Mouse (Mus musculus) olfactory bulb, adult 2 months (tissue): ENCODE data around the gene Nceh1. TPM values are rescaled to one million over a fixed set of nuclear protein-coding genes. Genes with fewer than 3 reads are reported as not detected.

Experiments
- H3K27ac ChIP-seq: fragments of 200-500 bp; 2 replicates; pipeline ENCODE4 v1.5.1; 2012; ENCODE audit warnings: low read depth, low read length; ENCODE audit not compliant: insufficient read depth
- H3K4me1 ChIP-seq: fragments of 200-500 bp; 2 replicates; pipeline ENCODE4 v1.6.1; 2012; ENCODE audit warnings: low read length; ENCODE audit not compliant: control insufficient read depth, insufficient read depth
- H3K4me3 ChIP-seq: fragments of 200-500 bp; 2 replicates; pipeline ENCODE4 v1.5.1; 2012; ENCODE audit warnings: mild to moderate bottlenecking, low read depth, low read length, moderate library complexity; ENCODE audit not compliant: insufficient read depth
- CTCF ChIP-seq: fragments of 200-500 bp; IDR thresholded peaks from 2 replicates; pipeline ENCODE4 v1.5.1; 2012; ENCODE audit warnings: low read depth, mild to moderate bottlenecking, low read length, moderate library complexity; ENCODE audit not compliant: insufficient read depth
- POLR2A ChIP-seq: fragments of 200-500 bp; IDR thresholded peaks from 2 replicates; pipeline ENCODE4 v1.6.1; 2012; ENCODE audit warnings: mild to moderate bottlenecking, low read depth, low read length, moderate library complexity; ENCODE audit not compliant: insufficient read depth
- WGBS: fragments of 180-500 bp; shearing (Covaris S2); methylation state at CpG from one replicate; pipeline ENCODE4 v1.1.7; 2018; 5-methylcytosine and 5-hydroxymethylcytosine counted together
- polyA plus RNA-seq: library from polyadenylated mRNA; stranded (reverse); fragments of >200 nt; gene quantifications from 2 replicates; pipeline ENCODE4 v1.2.4, GENCODE M21; 2012; ENCODE audit warnings: low replicate concordance; ENCODE audit not compliant: missing spikeins, insufficient read depth, insufficient read length

The Nceh1 gene
- polyA plus RNA-seq, 1 experiment = not detected

GRCm38 (mm10) chr3:27188386-27188785, 5.6 kb downstream of the Nceh1 start:
- Histone ChIP-seq H3K27ac (no peak overlapping the region), H3K4me1 (peaks cover 4% of the 10 kb centered on the region), H3K4me3 (no peak overlapping the region)
- WGBS = 86% methylated on average over 1 of the region's 1 CpGs
- TF ChIP-seq POLR2A = no peak
- TF ChIP-seq CTCF = no peak

DNA sequence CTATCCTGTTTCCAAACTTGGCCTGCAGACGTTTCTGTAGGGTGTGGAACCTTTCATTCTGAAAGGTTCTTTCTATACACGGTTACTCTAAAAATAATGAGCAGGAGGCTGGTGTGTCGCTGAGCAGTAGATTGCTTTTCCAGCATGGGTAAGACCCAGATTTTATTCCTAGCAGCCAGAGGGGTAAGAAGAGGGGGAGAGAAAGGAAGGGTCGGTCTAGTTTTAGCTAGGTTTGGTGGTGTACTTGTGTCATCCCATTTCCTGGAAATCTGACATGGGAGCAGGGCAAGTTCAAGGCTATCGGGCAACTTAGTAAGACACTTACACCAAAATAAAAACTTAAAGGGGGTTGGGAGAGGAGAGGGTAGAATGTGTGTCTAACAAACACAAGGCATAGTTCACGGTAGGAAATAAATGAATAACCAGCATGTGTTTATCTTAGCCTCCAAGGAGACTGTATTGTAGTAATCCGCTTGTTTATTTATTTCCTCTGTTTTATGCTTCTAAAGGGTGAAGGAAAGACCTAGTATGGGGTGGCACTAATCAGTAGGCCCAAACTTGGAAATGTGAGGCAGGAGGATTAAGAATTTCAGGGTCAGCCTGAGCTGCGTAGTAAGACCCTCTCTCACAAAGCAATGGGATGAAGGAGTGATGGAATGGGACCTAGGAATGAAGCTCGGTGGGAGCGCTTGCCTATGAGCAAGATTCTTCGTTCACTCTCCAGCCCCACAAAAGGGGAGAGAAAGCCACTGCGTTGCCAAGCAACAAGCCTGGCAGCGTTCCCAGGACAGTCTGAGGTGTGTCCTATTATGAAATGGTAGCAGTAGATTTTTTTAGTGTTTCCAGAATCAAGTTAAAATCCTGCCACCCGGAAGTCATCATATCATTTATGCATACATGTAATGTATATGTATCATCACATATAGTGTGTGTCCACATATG, 6.8 kb downstream of the Nceh1 start:
- TF ChIP-seq POLR2A = no peak
- no peak for TF ChIP-seq CTCF
- 25% methylated on average over 14 of the region's 14 CpGs for whole genome bisulfite sequencing
- H3K4me3 ChIP-seq = no peak overlapping the region
- peaks cover 4% of the 10 kb centered on the region for H3K4me1 ChIP-seq
- H3K27ac ChIP-seq = no peak overlapping the region

DNA sequence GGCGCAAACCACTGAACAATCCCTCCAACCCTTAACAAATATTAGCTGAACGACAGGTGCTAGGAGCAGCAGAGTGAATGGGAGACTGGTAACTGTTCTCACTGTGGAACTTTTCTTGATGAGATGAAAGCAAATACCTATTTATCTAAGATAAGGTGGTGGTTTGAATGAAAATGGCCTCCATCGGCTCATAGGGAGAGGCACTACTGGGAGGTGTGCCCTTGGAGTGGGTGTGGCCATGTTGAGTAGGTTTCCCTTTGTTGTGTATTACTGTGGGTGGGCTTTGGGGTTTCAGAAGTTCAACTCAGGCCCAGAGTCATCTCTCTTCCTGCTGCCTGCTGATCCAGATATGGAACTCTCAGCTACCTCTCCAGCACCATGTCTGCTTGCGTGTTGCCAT, 8.1 kb downstream of the Nceh1 start:
- WGBS = 92% methylated on average over 4 of the region's 4 CpGs
- no peak for TF ChIP-seq POLR2A
- TF ChIP-seq CTCF = no peak
- no peak overlapping the region for H3K27ac ChIP-seq
- H3K4me1 ChIP-seq = peaks cover 9% of the 10 kb centered on the region; the same call in 1 of the 2 replicates
- H3K4me3 ChIP-seq = no peak overlapping the region

DNA sequence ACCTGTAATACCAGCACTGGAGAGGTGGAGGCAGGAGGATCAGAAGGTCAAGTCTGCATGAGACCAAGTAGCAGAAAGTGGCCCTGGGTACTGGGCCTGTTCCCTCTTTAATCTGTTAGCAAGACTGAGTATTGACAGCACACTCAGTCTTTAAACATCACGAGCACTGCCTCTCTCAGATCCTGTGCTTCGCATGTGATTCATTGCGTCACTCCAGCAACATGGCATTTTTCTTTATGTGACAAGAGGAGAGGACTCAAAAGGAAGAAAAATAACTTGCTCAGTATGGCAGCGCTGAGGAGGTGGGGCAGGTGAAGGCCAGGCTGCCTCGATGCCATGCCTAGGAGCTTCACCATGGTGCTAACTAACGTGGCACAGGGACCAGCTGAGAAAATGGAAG, 9.1 kb downstream of the Nceh1 start:
- Histone ChIP-seq H3K4me1 (peaks cover 9% of the 10 kb centered on the region; the same call in 1 of the 2 replicates), H3K27ac (no peak overlapping the region), H3K4me3 (no peak overlapping the region)
- TF ChIP-seq POLR2A (no peak), CTCF (no peak)
- 93% methylated on average over 6 of the region's 6 CpGs for WGBS

GRCm38 (mm10) chr3:27193844-27194317, 11.1 kb downstream of the Nceh1 start:
- no peak for TF ChIP-seq CTCF
- TF ChIP-seq POLR2A = no peak
- Histone ChIP-seq H3K4me1 (peaks cover 9% of the 10 kb centered on the region; the same call in 1 of the 2 replicates), H3K4me3 (no peak overlapping the region), H3K27ac (no peak overlapping the region)
- 70% methylated on average over 6 of the region's 6 CpGs for WGBS

- Histone ChIP-seq H3K4me3 (no peak overlapping the region), H3K4me1 (0 out of 2 replicates have a peak, but pooled peaks cover 6% of the 10 kb centered on the region), H3K27ac (no peak overlapping the region)
- WGBS = 66% methylated on average over 4 of the region's 4 CpGs
- TF ChIP-seq CTCF (no peak), POLR2A (no peak)
Measured at GRCm38 (mm10) chr3:27195153-27195552, 12.4 kb downstream of the Nceh1 start.

GRCm38 (mm10) chr3:27195573-27196227, 12.9 kb downstream of the Nceh1 start:
- TF ChIP-seq CTCF = no peak
- Histone ChIP-seq H3K4me1 (0 out of 2 replicates have a peak, but pooled peaks cover 6% of the 10 kb centered on the region), H3K4me3 (no peak overlapping the region), H3K27ac (no peak overlapping the region)
- 85% methylated on average over 8 of the region's 8 CpGs for WGBS

DNA sequence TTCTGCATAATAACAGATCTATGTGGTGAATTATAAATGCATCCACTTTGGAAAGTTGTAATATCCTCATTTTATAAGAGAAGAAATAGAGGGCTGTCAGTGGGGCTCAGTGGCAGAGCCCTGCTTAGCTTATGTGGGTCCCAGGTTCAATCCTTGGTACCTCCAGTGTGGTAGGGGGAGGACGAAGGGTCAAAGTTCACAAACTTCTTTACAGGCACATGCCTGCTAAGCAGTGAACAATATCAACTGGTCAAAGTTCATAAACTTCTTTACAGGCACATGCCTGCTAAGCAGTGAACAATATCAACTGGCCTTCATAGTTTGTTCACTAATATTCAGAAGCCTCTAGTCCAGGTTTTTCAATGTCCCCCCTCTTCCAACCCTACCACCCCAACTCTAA, 13.8 kb downstream of the Nceh1 start:
- WGBS = 91% methylated on average over 1 of the region's 1 CpGs
- H3K4me1 ChIP-seq = 0 out of 2 replicates have a peak, but pooled peaks cover 6% of the 10 kb centered on the region
- H3K27ac ChIP-seq = no peak overlapping the region
- no peak overlapping the region for H3K4me3 ChIP-seq
- no peak for TF ChIP-seq CTCF
- no peak for TF ChIP-seq POLR2A

GRCm38 (mm10) chr3:27197816-27198215, 15.1 kb downstream of the Nceh1 start:
- 0 out of 2 replicates have a peak, but pooled peaks cover 6% of the 10 kb centered on the region for H3K4me1 ChIP-seq
- WGBS = 76% methylated on average over 5 of the region's 5 CpGs
- TF ChIP-seq POLR2A = no peak
- no peak for TF ChIP-seq CTCF

More at GRCm38 (mm10) chr3:27197816-27198215, 15.1 kb downstream of the Nceh1 start:
- Histone ChIP-seq H3K27ac (no peak overlapping the region), H3K4me3 (no peak overlapping the region)
